Mouse (Mus musculus) bone marrow, adult 2 months (tissue): Measurements from ENCODE around the gene 2700049A03Rik. TPM values are rescaled to one million over a fixed set of nuclear protein-coding genes. Genes with fewer than 3 reads are reported as not detected.
A peak's percentile ranks its signal among the peaks of the same experiment; 100 is the strongest.

Experiments used
- H3K27ac ChIP-seq: fragments of 200-500 bp; 2 replicates; pipeline ENCODE4 v1.5.1; 2012; ENCODE audit warnings: low read depth, mild to moderate bottlenecking, control low read depth, inconsistent platforms, low read length; ENCODE audit not compliant: control insufficient read depth, poor library complexity, insufficient read depth
- H3K4me1 ChIP-seq: fragments of 200-500 bp; 2 replicates; pipeline ENCODE4 v1.6.1; 2011; ENCODE audit warnings: low read length; ENCODE audit not compliant: control insufficient read depth, insufficient read depth
- H3K4me3 ChIP-seq: fragments of 200-500 bp; replicated peaks from 2 replicates; pipeline ENCODE3; 2011; ENCODE audit warnings: mild to moderate bottlenecking, low read depth, low read length, control low read depth; ENCODE audit not compliant: control insufficient read depth
- CTCF ChIP-seq: fragments of 200-500 bp; IDR thresholded peaks from 2 replicates; pipeline ENCODE4 v1.5.1; 2011; ENCODE audit warnings: low read length, control low read depth; ENCODE audit not compliant: control insufficient read depth, insufficient read depth
- POLR2A ChIP-seq: fragments of 200-500 bp; IDR thresholded peaks from 2 replicates; pipeline ENCODE4 v1.6.1; 2011; ENCODE audit warnings: low read depth, mild to moderate bottlenecking, control low read depth, low read length, borderline replicate concordance; ENCODE audit not compliant: control insufficient read depth
- WGBS: fragments of 180-500 bp; shearing (Covaris S2); methylation state at CpG from one replicate; pipeline ENCODE4 v1.1.7; 2018; 5-methylcytosine and 5-hydroxymethylcytosine counted together
- polyA plus RNA-seq: library from polyadenylated mRNA; stranded (reverse); fragments of >200 nt; gene quantifications from 2 replicates; pipeline ENCODE4 v1.2.4, GENCODE M21; 2011; ENCODE audit warnings: low replicate concordance; ENCODE audit not compliant: missing spikeins, insufficient read depth, insufficient read length

2700049A03Rik gene
- polyA plus RNA-seq, 1 experiment, result 5.9 TPM

DNA sequence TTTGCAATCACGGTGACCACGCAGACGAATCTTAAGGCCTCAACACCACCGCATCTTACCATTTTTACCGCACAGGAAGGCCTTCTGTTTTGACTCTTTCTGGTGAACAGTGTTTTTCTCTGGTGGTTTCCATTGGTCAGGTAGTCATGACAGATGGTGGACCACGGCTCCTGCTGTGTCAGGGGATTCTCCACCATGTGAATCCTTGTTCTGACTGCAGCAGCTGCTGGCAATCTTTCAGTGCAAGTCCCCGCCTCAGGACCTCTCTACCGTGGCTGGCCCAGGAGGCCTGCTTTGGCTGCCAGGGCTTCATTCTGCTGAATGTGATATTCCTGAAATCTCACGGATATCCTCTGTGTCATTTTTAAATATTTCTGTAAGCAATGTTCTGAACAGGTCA is 13.4 kb upstream of the 2700049A03Rik start:
- no peak for TF ChIP-seq POLR2A
- TF ChIP-seq CTCF, result no peak
- H3K27ac ChIP-seq, result no peak overlapping the region
- WGBS, result 78% methylated on average over 9 of the region's 9 CpGs
- H3K4me3 ChIP-seq, result no peak overlapping the region
- no peaks in the 10 kb centered on the region for H3K4me1 ChIP-seq

DNA sequence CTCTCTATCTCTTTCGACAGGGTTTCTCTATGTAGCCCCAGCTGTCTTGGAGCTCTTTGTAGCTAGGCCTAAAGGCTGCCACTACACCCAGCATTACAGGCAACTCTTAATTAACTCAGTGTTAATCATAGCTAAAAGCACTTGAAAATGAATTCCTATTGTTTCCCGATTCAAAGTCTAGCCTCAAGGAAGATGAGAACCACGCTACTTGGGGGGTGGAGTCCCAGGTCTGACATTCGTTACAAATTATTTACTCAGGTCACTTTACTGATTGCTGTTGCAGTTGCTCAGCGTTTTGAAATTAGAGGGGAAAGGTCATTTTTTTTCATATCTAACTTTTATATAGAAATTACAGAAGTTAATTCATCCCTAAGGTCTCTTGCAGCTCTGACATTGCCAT is 1.1 kb upstream of the 2700049A03Rik start:
- 12% methylated on average over 5 of the region's 5 CpGs for WGBS
- Histone ChIP-seq H3K4me1 (no peaks in the 10 kb centered on the region; the same call in 1 of the 2 replicates), H3K4me3 (no peak overlapping the region), H3K27ac (no peak overlapping the region)
- TF ChIP-seq POLR2A (no peak), CTCF (no peak)

- no peaks in the 10 kb centered on the region; the same call in 1 of the 2 replicates for H3K4me1 ChIP-seq
- TF ChIP-seq POLR2A, result no peak; the same call in 1 of the 2 replicates
- TF ChIP-seq CTCF, result no peak
- H3K4me3 ChIP-seq, result peak overlapping the region; percentile 87
- under 1% methylated on average over 30 of the region's 30 CpGs for WGBS
- H3K27ac ChIP-seq, result peak overlapping the region; percentile 63
Observed at GRCm38 (mm10) chr12:71136974-71137491, 385 bp downstream of the 2700049A03Rik start.

GRCm38 (mm10) chr12:71137686-71138085 is 1.0 kb downstream of the 2700049A03Rik start:
- Histone ChIP-seq H3K4me3 (peak overlapping the region; percentile 73), H3K27ac (no peak overlapping the region), H3K4me1 (no peaks in the 10 kb centered on the region; the same call in 1 of the 2 replicates)
- TF ChIP-seq POLR2A (no peak), CTCF (no peak)
- WGBS, result 1% methylated on average over 11 of the region's 11 CpGs

DNA sequence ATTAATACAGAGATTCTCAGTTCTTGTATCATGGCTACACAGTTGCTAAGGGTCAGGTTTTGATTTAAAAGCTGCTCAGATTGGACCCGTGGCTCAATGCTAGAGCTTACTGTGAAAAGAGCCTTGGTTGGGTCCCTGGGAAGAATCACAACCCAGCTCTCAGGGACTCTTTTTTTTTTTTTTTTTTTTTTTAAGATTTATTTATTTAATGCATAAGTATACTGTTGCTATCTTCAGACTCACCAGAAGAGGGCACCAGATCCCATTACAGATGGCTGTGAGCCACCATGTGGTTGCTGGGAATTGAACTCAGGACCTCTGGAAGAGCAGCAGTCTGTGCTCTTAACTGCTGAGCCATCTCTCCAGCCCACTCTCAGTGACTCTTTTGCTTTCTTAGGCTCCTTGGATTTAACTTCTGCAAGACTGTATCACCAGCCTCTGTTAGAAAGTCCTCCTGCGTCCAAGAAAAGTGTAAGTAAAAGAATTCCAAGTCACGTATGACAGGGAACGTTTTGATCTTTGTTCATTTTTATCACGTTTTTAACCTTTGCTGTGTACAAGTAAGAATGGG is 2.7 kb downstream of the 2700049A03Rik start:
- H3K27ac ChIP-seq, result no peak overlapping the region
- TF ChIP-seq CTCF, result no peak
- TF ChIP-seq POLR2A, result no peak
- no peaks in the 10 kb centered on the region; the same call in 1 of the 2 replicates for H3K4me1 ChIP-seq
- no peak overlapping the region for H3K4me3 ChIP-seq
- 73% methylated on average over 5 of the region's 5 CpGs for WGBS

DNA sequence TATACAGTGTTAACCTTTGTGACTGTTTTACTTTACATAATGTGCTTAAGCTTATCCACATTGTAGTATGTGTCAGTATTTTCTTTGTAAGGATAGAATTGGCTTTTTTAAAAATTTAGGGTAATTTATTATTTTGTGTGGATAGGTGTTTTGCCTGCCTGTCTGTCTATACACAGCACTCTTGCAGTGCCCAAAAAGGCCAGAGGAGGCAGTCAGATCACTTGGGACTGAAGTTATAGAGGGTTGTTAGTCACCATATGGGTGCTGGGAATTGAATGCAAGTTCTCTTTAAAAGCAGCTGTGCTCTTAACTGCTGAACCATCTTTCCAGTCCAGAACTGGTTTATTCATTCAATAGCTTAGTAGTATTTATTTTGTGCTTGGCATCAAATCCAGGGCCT is 4.5 kb downstream of the 2700049A03Rik start:
- H3K27ac ChIP-seq, result no peak overlapping the region
- no peaks in the 10 kb centered on the region; the same call in 1 of the 2 replicates for H3K4me1 ChIP-seq
- H3K4me3 ChIP-seq, result no peak overlapping the region
- TF ChIP-seq CTCF, result no peak

DNA sequence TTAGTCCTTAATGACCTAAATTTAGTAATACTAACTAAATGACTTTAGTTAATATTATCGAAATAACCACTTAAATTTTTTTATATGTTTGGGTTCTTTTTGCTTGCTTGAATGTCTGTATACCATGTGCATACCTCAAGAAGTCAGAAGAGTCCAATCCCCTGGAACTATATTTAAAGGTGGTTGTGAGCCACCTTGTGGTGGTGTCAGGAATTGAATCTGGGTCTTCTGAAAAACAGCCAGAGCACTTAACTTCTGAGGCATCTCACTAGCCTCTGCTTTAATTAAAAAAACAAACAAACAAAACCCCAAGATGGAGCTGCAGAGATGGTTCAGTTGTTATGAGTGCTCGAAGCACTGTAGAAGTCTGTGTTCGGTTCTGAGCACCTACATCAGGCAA is 11.0 kb downstream of the 2700049A03Rik start:
- TF ChIP-seq POLR2A, result no peak
- TF ChIP-seq CTCF, result no peak
- H3K4me3 ChIP-seq, result no peak overlapping the region
- WGBS, result 74% methylated on average over 3 of the region's 3 CpGs
- H3K27ac ChIP-seq, result no peak overlapping the region
- no peaks in the 10 kb centered on the region for H3K4me1 ChIP-seq

DNA sequence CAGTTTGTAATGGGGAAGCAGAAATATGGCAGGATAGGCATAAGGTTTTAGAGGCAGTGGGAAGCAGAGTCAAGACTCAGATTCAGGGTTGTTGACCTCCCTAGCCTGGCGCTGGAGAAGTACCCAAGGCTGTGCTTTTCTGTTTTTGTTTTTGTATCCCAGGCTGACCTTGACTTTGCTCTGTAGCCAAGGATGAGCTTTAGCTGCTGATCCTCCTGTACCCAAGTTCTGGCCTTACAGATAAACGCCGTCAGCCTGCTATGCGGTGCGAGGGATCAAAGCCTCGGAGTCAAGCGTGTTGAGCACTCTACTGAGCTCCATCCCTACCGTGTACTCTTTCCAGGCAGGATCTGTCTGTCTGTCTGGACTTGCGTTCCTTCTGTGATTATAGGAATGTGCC is 12.2 kb downstream of the 2700049A03Rik start:
- no peak for TF ChIP-seq CTCF
- 96% methylated on average over 9 of the region's 9 CpGs for WGBS
- H3K27ac ChIP-seq, result no peak overlapping the region
- H3K4me1 ChIP-seq, result no peaks in the 10 kb centered on the region
- H3K4me3 ChIP-seq, result no peak overlapping the region

GRCm38 (mm10) chr12:71149456-71149855 is 12.8 kb downstream of the 2700049A03Rik start:
- no peak overlapping the region for H3K4me3 ChIP-seq
- no peak overlapping the region for H3K27ac ChIP-seq
- 82% methylated on average over 6 of the region's 6 CpGs for WGBS
- no peaks in the 10 kb centered on the region for H3K4me1 ChIP-seq
- TF ChIP-seq CTCF, result no peak
- TF ChIP-seq POLR2A, result no peak
